Mouse (Mus musculus) erythroblast, embryonic 14.5 days (primary cell): ENCODE results near the gene Cdk5r1.

Source experiments
- GATA1 ChIP-seq: IDR thresholded peaks from 2 replicates; pipeline ENCODE4 v1.6.1; 2012; ENCODE audit warnings: low read length, inconsistent platforms, mixed read lengths
- TAL1 ChIP-seq: IDR thresholded peaks from 3 replicates; pipeline ENCODE4 v1.6.1; 2012; ENCODE audit warnings: low read length, inconsistent platforms, mixed read lengths

DNA sequence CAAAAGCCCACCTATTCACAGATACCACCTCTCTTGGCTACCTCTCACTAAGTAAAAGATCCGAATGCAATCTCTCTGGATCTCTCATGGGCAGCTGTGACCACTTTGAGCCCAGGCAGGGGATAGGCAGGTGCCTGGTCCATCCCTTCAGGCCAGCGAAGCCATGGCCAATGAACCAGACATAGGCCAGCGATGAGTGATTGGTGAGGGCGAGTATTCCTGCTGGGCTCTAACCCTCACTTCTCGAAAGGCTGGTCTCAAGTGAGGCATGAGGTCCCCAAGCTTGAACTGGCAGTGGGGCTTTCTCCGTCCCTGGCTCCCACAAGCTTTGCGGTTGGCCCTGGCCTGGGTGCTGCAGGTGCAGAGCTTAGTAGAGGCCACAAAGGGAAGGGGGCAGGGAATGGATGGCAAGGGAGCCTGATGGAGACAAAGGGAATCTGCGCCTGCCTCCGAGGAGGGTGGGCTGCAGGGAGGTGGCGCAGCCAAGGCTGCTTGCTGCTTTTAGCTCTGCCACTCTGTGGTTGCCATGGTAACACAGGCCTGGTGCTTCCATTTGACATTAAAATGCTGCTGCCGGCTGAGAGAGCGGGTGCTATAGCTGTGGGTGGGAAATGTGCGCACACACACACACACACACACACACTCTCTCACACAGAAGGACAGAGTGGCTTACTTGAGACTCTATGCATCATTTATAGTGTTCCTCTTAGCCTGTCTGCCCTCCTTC, 27.1 kb downstream of the Cdk5r1 start:
- no peak for TF ChIP-seq TAL1
- TF ChIP-seq GATA1 = no peak
